Mouse (Mus musculus) embryonic facial prominence, embryonic 12.5 days (tissue): Measurements from ENCODE around the gene Nxpe2. TPM values are rescaled to one million over a fixed set of nuclear protein-coding genes. Genes with fewer than 3 reads are reported as not detected.
"Not testable (repeated sequence)": the region's sequence is repeated elsewhere in the genome, so short reads cannot be mapped to it uniquely, and the experiment has no call there.

Source experiments
- ATAC-seq: fragments of 200-750 bp; cut with Nextera tagmentation; 2 replicates; pipeline ENCODE4 v1.8.0; 2017; ENCODE audit not compliant: insufficient number of reproducible peaks, insufficient read depth, low FRiP score, low TSS enrichment
- H3K27ac ChIP-seq: fragments of 300-500 bp; sonication (generic); 2 replicates; pipeline ENCODE4 v1.5.1; 2016; ENCODE audit warnings: mild to moderate bottlenecking
- H3K27me3 ChIP-seq: fragments of 300-500 bp; sonication (generic); 2 replicates; pipeline ENCODE4 v1.6.1; 2016; ENCODE audit warnings: mild to moderate bottlenecking, moderate library complexity
- H3K36me3 ChIP-seq: fragments of 300-500 bp; sonication (generic); 2 replicates; pipeline ENCODE4 v1.6.1; 2016; ENCODE audit warnings: mild to moderate bottlenecking
- H3K4me1 ChIP-seq: fragments of 300-500 bp; sonication (generic); 2 replicates; pipeline ENCODE4 v1.6.1; 2016
- H3K4me2 ChIP-seq: fragments of 300-500 bp; sonication (generic); replicated peaks from 2 replicates; pipeline ENCODE4 v1.6.1; 2016; ENCODE audit warnings: mild to moderate bottlenecking, moderate library complexity
- H3K4me3 ChIP-seq: fragments of 300-500 bp; sonication (generic); 2 replicates; pipeline ENCODE4 v1.5.1; 2016; ENCODE audit warnings: mild to moderate bottlenecking
- H3K9ac ChIP-seq: fragments of 300-500 bp; sonication (generic); 2 replicates; pipeline ENCODE4 v1.6.1; 2016; ENCODE audit warnings: mild to moderate bottlenecking, moderate library complexity
- H3K9me3 ChIP-seq: fragments of 300-500 bp; sonication (generic); 2 replicates; pipeline ENCODE4 v1.6.1; 2016; ENCODE audit warnings: mild to moderate bottlenecking, moderate library complexity
- WGBS: fragments of 180-500 bp; shearing (Covaris S2); methylation state at CpG from one replicate; pipeline ENCODE4 v1.1.7; 2016; 5-methylcytosine and 5-hydroxymethylcytosine counted together
- polyA plus RNA-seq: library from polyadenylated mRNA; unstranded; fragments of >200 nt; fragmentation: Nextera tagmentation; extraction: Ambion mirVana; gene quantifications from 2 replicates; pipeline ENCODE4 v1.2.1, GENCODE M21; 2016

Gene Nxpe2
- polyA plus RNA-seq, 1 experiment from 2014 or later, result 1.2 TPM

DNA sequence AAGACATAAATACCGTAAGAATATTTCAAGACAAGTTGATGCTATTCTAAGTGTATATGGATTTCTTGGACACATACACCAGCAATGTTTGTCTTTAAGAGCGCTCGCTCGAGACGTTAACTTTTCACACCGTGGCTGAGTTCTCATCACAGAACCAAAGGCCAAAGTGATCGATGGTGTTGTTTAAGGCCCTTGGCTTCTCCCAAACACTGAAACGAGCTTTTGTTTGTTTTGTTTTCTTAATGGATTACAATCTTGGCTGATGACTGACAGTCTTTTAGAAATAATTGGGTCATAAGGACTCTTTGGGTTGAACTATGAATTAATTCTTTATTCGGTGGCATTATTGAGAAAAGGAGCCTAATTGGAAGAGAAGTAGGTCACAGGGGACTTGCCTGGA lies 7.8 kb downstream of the Nxpe2 start:
- ATAC-seq, result no peak
- WGBS, result 78% methylated on average over 9 of the region's 9 CpGs
- no peak overlapping the region for H3K9ac ChIP-seq
- no peaks in the 10 kb centered on the region for H3K9me3 ChIP-seq
- no peaks in the 10 kb centered on the region for H3K4me1 ChIP-seq
- H3K36me3 ChIP-seq, result no peaks in the 10 kb centered on the region
- no peak overlapping the region for H3K4me3 ChIP-seq
- H3K27me3 ChIP-seq, result no peaks in the 10 kb centered on the region
- no peak overlapping the region for H3K4me2 ChIP-seq
- H3K27ac ChIP-seq, result no peak overlapping the region

DNA sequence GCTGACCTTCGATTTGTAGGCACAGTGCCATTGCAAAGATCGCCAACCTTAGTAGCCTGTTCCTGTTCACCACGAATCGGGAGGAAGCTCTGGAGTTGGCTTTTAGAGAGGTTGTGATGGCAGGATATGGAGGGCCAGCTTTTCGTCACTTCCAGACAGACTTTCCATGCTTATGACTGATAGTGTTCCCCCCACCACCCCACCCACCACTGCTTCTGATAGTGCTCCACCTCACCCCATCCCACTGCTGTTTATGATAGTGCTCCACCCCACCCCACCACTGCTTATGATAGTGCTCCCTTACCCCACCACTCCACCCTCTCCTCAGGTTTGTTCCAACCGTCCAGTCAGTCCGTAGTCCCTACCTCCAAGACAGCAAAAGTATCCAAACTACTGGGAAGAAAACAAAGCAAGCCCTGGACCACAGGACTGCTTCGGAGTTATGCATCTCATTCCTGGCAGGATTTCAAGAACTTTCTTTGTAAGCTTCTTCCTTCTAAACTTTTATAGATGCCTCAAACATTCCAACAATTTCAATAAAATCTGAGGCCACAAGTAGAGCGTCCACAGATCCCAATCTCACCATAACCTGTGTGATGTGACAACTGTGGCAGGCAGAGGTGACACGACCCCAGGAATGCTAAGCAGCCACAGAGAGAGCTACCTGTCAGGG lies 12.4 kb downstream of the Nxpe2 start:
- WGBS, result 88% methylated on average over 10 of the region's 10 CpGs
- Histone ChIP-seq H3K27ac (no peak overlapping the region), H3K4me1 (no peaks in the 10 kb centered on the region), H3K4me2 (no peak overlapping the region), H3K36me3 (no peaks in the 10 kb centered on the region), H3K9me3 (no peaks in the 10 kb centered on the region), H3K4me3 (no peak overlapping the region), H3K27me3 (no peaks in the 10 kb centered on the region), H3K9ac (no peak overlapping the region)
- no peak for ATAC-seq

DNA sequence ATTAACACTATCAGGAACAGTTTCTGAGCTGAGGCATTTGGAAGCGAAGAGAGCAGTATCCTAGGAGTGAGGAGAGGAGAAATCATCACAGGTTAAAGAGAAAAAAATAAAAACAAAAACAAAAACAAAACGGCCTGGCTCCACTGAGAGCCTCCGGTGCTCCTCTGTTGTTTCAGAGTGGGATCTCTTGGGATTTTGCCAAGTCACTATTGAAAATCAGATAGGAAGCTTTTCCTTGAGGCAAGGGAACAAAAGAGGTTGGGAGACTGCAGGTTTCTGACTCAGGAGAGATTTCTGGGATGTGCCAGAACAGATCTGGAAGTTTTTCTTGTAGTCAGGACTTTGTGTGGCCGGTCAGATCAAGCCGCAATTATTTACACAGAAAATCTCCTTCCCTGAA lies 13.7 kb downstream of the Nxpe2 start:
- no peak for ATAC-seq
- Histone ChIP-seq H3K9ac (no peak overlapping the region), H3K4me3 (no peak overlapping the region), H3K9me3 (no peaks in the 10 kb centered on the region), H3K36me3 (no peaks in the 10 kb centered on the region), H3K27ac (no peak overlapping the region), H3K4me1 (no peaks in the 10 kb centered on the region), H3K4me2 (no peak overlapping the region), H3K27me3 (no peaks in the 10 kb centered on the region)
- 54% methylated on average over 5 of the region's 5 CpGs for WGBS

DNA sequence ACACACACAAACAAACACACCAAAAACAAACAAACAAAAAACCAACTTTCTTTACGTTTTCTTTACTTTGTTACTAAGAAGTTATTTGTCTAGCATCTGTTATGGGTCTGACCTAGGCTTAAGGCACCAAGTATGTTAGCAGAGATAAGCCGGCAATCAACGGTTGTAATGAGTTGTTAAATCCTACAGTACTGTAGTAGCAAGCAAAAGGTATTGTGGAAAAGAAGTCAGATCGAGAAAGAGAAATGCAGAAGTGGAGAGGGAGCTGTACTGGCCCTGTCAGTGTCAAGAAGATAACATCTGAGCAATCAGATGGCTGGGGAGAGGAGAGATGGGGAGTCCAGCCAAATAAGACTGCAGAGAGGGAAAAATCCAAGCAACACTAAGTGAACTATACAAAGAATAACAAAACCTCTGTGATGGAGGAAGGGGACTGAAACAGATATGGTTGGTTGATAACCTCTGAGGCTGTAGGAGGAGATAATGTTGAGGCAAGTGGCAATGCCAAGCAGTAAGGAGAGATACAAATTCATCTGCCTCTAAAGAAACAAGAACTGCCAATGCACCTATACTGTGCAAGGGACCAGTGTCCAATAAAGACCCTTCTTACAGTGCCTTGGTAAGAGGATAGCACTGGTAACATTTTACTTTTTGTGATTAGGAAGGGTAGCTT lies 14.3 kb downstream of the Nxpe2 start:
- H3K36me3 ChIP-seq, result no peaks in the 10 kb centered on the region
- no peaks in the 10 kb centered on the region for H3K27me3 ChIP-seq
- H3K4me1 ChIP-seq, result no peaks in the 10 kb centered on the region
- no peak overlapping the region for H3K27ac ChIP-seq
- H3K9me3 ChIP-seq, result no peaks in the 10 kb centered on the region
- H3K4me2 ChIP-seq, result no peak overlapping the region
- no peak overlapping the region for H3K9ac ChIP-seq
- 78% methylated on average over 4 of the region's 4 CpGs for WGBS
- H3K4me3 ChIP-seq, result no peak overlapping the region
- no peak for ATAC-seq

DNA sequence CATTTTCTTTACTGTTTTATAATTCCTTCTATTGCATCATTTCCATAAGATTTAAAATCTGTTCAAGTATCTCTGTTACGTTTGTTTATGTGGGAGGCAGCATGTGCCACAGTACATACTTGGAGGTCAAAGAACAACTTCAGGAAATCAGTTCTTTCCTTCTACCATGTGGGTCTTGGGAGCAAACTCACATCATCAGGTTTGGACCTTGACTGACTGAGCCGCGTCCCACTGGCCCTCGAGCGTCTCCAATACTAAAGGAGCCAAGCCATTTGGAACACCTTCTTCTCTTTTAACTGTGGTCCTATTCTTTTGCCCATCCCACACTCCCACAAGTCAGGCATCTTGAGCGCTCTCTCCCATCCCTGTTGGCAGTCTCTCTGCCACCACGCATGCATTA lies 23.7 kb downstream of the Nxpe2 start:
- H3K27ac ChIP-seq, result no peak overlapping the region
- no peak for ATAC-seq
- no peak overlapping the region for H3K9ac ChIP-seq
- no peaks in the 10 kb centered on the region for H3K36me3 ChIP-seq
- no peaks in the 10 kb centered on the region for H3K27me3 ChIP-seq
- no peaks in the 10 kb centered on the region for H3K9me3 ChIP-seq
- H3K4me1 ChIP-seq, result no peaks in the 10 kb centered on the region
- 93% methylated on average over 7 of the region's 7 CpGs for WGBS
- H3K4me2 ChIP-seq, result no peak overlapping the region
- H3K4me3 ChIP-seq, result no peak overlapping the region

DNA sequence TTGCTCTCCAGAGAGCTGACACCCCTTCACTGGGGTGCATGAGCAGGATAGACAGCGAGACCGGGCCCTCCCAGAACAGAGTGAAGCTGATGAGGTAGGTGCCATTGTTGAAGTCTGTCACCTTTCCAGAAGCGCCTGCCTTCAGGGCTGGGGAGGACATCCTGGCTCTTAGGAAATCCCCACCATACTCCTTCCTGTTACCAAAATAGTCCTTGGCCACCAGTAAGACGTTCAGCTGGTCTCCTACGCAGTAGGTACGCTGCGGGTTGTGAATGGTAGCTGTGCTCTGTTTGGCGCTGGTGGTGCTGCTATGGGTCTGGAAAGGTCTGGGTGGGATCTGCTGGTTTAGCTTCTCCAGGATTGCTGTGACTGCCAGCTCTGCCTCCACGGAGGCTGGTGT lies 26.9 kb downstream of the Nxpe2 start:
- H3K4me2 ChIP-seq, result no peak overlapping the region
- 88% methylated on average over 9 of the region's 9 CpGs for WGBS
- no peak overlapping the region for H3K9ac ChIP-seq
- H3K27me3 ChIP-seq, result no peaks in the 10 kb centered on the region
- H3K27ac ChIP-seq, result no peak overlapping the region
- H3K36me3 ChIP-seq, result no peaks in the 10 kb centered on the region
- no peaks in the 10 kb centered on the region for H3K4me1 ChIP-seq
- no peak for ATAC-seq
- H3K9me3 ChIP-seq, result no peaks in the 10 kb centered on the region
- H3K4me3 ChIP-seq, result no peak overlapping the region

DNA sequence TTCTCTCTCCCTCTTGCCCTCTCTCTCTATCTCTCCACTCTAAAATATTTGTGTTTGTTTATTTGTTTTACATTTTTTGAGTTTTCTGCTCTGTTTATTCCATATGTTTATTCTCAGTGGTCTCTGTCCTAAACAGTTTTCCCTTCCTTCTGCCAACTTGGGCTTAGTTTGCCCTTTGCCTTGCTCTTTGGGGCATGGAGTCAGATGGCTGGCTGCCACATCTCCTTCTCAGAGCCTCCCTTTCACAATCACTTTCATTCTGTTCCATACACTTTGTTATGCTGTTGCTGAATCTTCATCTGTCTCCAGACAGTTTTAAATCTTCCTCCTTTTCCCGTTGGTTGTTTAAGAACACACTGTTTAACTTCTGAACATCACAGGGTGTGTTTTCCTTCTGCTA lies 37.4 kb downstream of the Nxpe2 start:
- Histone ChIP-seq H3K4me3 (no peak overlapping the region), H3K36me3 (no peaks in the 10 kb centered on the region), H3K9me3 (no peaks in the 10 kb centered on the region), H3K9ac (no peak overlapping the region), H3K4me2 (no peak overlapping the region), H3K4me1 (no peaks in the 10 kb centered on the region), H3K27me3 (no peaks in the 10 kb centered on the region), H3K27ac (no peak overlapping the region)
- 80% methylated on average over 1 of the region's 1 CpGs for WGBS
- ATAC-seq, result no peak

DNA sequence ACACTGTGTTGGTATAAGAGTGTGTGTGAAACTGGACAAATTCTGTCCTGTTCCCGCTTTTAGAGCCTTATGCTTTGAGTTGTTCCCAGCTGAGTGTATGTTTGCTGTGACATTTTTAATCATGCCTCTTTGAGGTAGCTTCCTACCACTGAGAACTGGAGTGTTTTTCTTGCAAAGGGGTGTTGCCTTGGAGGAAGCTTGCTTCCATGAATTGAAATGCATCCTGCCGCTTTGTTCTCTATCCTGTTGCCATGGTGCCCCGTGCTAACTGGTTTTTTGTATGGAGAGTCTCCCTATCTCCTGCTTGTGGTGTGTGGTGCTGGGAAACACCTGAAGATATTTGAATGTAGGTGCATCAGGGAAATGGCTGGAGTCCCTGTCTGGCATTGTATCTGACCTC lies 39.1 kb downstream of the Nxpe2 start:
- no peak overlapping the region for H3K27ac ChIP-seq

DNA sequence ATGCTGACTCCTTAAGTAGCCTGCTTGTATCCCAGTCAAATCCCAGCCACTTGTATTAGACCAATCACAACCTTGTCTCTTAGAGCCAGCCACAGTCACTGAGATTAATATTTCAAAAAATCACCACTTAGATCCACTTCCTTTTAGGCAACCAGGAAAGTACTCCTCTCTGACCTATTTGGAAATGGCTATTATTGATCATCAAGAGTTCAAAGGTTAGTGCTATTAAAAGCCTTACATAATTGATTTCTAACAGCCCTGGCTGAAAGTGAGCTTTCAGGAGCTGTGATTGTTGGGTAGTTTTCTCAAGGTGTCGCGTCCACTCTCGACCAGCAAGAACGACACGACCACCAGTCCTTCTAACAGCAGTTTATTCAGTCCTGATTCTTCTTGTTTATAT lies 42.0 kb downstream of the Nxpe2 start:
- H3K4me2 ChIP-seq, result no peak overlapping the region
- no peaks in the 10 kb centered on the region for H3K27me3 ChIP-seq
- no peak overlapping the region for H3K9ac ChIP-seq
- no peaks in the 10 kb centered on the region for H3K4me1 ChIP-seq
- H3K36me3 ChIP-seq, result no peaks in the 10 kb centered on the region
- ATAC-seq, result no peak
- no peaks in the 10 kb centered on the region for H3K9me3 ChIP-seq
- 87% methylated on average over 5 of the region's 5 CpGs for WGBS
- H3K27ac ChIP-seq, result no peak overlapping the region
- H3K4me3 ChIP-seq, result no peak overlapping the region

More for the DNA sequence above, 39.1 kb downstream of the Nxpe2 start:
- ATAC-seq, result no peak
- H3K36me3 ChIP-seq, result no peaks in the 10 kb centered on the region
- H3K9ac ChIP-seq, result no peak overlapping the region
- H3K4me3 ChIP-seq, result no peak overlapping the region
- no peaks in the 10 kb centered on the region for H3K27me3 ChIP-seq
- 49% methylated on average over 3 of the region's 3 CpGs for WGBS
- no peaks in the 10 kb centered on the region for H3K9me3 ChIP-seq
- H3K4me2 ChIP-seq, result no peak overlapping the region
- H3K4me1 ChIP-seq, result no peaks in the 10 kb centered on the region

DNA sequence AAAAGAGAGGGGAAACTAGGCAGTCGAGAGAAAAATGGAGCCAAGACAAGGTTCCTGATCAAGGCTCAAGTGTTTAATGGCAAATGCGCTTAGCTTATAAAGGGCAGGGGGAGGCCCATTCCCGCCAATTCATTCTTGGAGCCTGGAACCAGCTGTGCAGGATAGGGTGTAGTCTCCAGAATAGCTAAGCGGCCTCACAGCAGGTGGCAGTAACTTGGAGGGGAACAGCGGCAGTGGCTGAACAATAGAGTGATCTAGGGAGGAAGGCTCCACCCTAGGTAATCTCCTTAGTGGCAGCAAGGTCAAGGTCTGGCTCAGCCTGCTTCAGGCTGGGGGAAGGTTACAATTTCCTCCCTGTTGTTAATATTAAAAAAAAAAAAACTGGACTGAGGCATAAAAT lies 49.7 kb downstream of the Nxpe2 start:
- not testable (repeated sequence) for H3K27me3 ChIP-seq, H3K36me3 ChIP-seq, H3K4me3 ChIP-seq, H3K9me3 ChIP-seq, H3K4me2 ChIP-seq, H3K4me1 ChIP-seq, H3K27ac ChIP-seq, H3K9ac ChIP-seq, ATAC-seq
- WGBS, result 41% methylated on average over 5 of the region's 5 CpGs

DNA sequence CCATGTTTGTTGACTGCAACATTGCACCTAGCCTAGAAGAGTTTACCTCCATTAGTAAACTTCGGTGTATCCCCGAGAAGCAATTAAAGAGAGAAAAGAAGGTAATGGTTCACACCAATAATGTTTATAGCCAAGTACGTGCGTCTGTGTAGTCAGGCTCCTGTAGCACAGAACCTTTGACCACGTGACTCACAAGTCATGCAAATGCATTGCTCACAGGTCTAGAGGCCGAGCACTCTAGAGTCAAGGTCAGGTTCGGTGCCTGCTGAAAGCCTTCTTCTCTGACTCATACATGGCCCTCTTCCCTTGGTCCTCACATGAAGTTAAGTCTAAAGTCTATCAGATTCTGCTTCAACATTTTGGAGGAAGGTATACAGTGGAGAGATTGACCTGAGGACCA lies 54.3 kb downstream of the Nxpe2 start:
- Histone ChIP-seq H3K27ac (no peak overlapping the region), H3K9ac (no peak overlapping the region)

DNA sequence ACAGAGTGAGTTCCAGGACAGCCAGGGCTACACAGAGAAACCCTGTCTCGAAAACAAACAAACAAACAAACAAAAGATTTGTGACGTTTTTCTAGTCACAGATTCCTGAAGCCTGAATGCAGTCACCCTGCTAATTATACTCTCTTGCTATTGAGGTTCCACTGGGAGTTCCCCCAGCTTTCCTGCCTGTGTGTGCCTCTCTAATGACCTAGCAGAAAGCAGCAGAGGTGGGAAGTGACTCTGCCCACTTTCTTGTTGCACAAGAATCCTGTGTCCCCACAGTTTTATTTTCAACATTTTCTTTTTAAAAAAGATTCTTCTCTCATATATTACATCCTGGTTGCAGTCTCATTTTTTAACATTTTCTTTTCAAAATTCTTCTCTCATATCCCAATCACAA lies 58.5 kb downstream of the Nxpe2 start:
- H3K27me3 ChIP-seq, result no peaks in the 10 kb centered on the region
- no peaks in the 10 kb centered on the region for H3K4me1 ChIP-seq
- no peaks in the 10 kb centered on the region for H3K9me3 ChIP-seq
- no peak overlapping the region for H3K9ac ChIP-seq
- no peak overlapping the region for H3K27ac ChIP-seq
- no peaks in the 10 kb centered on the region for H3K36me3 ChIP-seq
- ATAC-seq, result no peak
- H3K4me2 ChIP-seq, result no peak overlapping the region
- 75% methylated on average over 2 of the region's 2 CpGs for WGBS
- no peak overlapping the region for H3K4me3 ChIP-seq

More for the DNA sequence above, 54.3 kb downstream of the Nxpe2 start:
- Histone ChIP-seq H3K4me3 (no peak overlapping the region), H3K4me2 (no peak overlapping the region), H3K36me3 (no peaks in the 10 kb centered on the region), H3K9me3 (no peaks in the 10 kb centered on the region), H3K4me1 (no peaks in the 10 kb centered on the region), H3K27me3 (no peaks in the 10 kb centered on the region)
- no peak for ATAC-seq
- 90% methylated on average over 7 of the region's 7 CpGs for WGBS
